Mouse (Mus musculus): ENCODE results near the gene Adamts20. TPM values are rescaled to one million over a fixed set of nuclear protein-coding genes. Genes with fewer than 3 reads are reported as not detected.
"Not testable (repeated sequence)": the region's sequence is repeated elsewhere in the genome, so short reads cannot be mapped to it uniquely, and the experiment has no call there.

The Adamts20 gene
- total RNA-seq, 2 experiments from 2014 or later, result 25.3 to 28.8 TPM

- no peak for DNase-seq
These were observed 20.6 kb downstream of the Adamts20 start for GRCm38 (mm10) chr15:94444437-94445136.

GRCm38 (mm10) chr15:94444043-94444436 is 21.2 kb downstream of the Adamts20 start:
- peak; percentile 10 for DNase-seq

- DNase-seq, result no peak
These were observed 22.2 kb downstream of the Adamts20 start for GRCm38 (mm10) chr15:94443025-94443424.

- DNase-seq, result no peak
These were observed 29.7 kb downstream of the Adamts20 start for GRCm38 (mm10) chr15:94435532-94435931.

- DNase-seq, result peak; percentile 21
These were observed 34.4 kb downstream of the Adamts20 start for GRCm38 (mm10) chr15:94430681-94431405.

- peak; percentile 24 for DNase-seq
These were observed 36.5 kb downstream of the Adamts20 start for GRCm38 (mm10) chr15:94428726-94429125.

GRCm38 (mm10) chr15:94427482-94428214 is 37.6 kb downstream of the Adamts20 start:
- DNase-seq, result no peak

- no peak for DNase-seq
These were observed 44.7 kb downstream of the Adamts20 start for GRCm38 (mm10) chr15:94420526-94420925.

GRCm38 (mm10) chr15:94419167-94419566 is 46.1 kb downstream of the Adamts20 start:
- DNase-seq, result no peak

GRCm38 (mm10) chr15:94418427-94418826 is 46.8 kb downstream of the Adamts20 start:
- DNase-seq, result no peak

- no peak for DNase-seq
These were observed 47.7 kb downstream of the Adamts20 start for GRCm38 (mm10) chr15:94417216-94418155.

- no peak for DNase-seq
These were observed 55.4 kb downstream of the Adamts20 start for GRCm38 (mm10) chr15:94409832-94410231.

GRCm38 (mm10) chr15:94406364-94406763 is 58.9 kb downstream of the Adamts20 start:
- no peak for DNase-seq

GRCm38 (mm10) chr15:94404071-94404545 is 61.1 kb downstream of the Adamts20 start:
- DNase-seq, result peak; percentile 91

GRCm38 (mm10) chr15:94403461-94404070 is 61.7 kb downstream of the Adamts20 start:
- DNase-seq, result no peak

- DNase-seq, result peak; percentile 19
These were observed 62.2 kb downstream of the Adamts20 start for GRCm38 (mm10) chr15:94403018-94403417.

GRCm38 (mm10) chr15:94392737-94393136 is 72.5 kb downstream of the Adamts20 start:
- no peak for DNase-seq

GRCm38 (mm10) chr15:94390127-94390526 is 75.1 kb downstream of the Adamts20 start:
- DNase-seq, result not testable (repeated sequence)

GRCm38 (mm10) chr15:94379425-94379824 is 85.8 kb downstream of the Adamts20 start:
- DNase-seq, result peak; percentile 10

- no peak for DNase-seq
These were observed 92.7 kb downstream of the Adamts20 start for GRCm38 (mm10) chr15:94372548-94372947.

- DNase-seq, result no peak
These were observed 116.2 kb downstream of the Adamts20 start for GRCm38 (mm10) chr15:94349052-94349451.

Measured in gastrocnemius, postnatal 10 days (tissue).